In genomic region chr4:59772171-59772879, GRCm38 (mm10) we compare ENCODE assay signal across 16 mouse cellular contexts. TPM values are rescaled to one million over a fixed set of nuclear protein-coding genes. Genes with fewer than 3 reads are reported as not detected.
A peak's percentile ranks its signal among the peaks of the same experiment; 100 is the strongest.
DNase-seq lines count a peak whose midpoint lies in the region; ATAC-seq and TF ChIP-seq lines count a peak whose summit lies in the region.
"Had no signal": no experiment of that assay in that cellular context is flagged by ENCODE, and none has a peak within 500 bp of the region (broad histone marks: within the 10 kb centered on the region; RNA-seq: fewer than 3 reads in every experiment).

No protein-coding gene starts in this region.

- H3K27ac ChIP-seq in heart, embryonic 12.5 days (ENCODE audit: poor library complexity, severe bottlenecking), result peak overlapping the region; percentile 9; the same call in 1 of the 2 replicates
- H3K27ac ChIP-seq in lung, embryonic 14.5 days (ENCODE audit: low read depth), result peak overlapping the region; percentile 63; the same call in 1 of the 2 replicates
- H3K27ac ChIP-seq: neural tube, embryonic 12.5 days had no signal

- H3K27me3 ChIP-seq in heart, embryonic 12.5 days (replicated peaks), result no peaks in the 10 kb centered on the region
- no peaks in the 10 kb centered on the region for H3K27me3 ChIP-seq in lung, embryonic 14.5 days (ENCODE audit: insufficient read depth, low read length)
- H3K27me3 ChIP-seq: neural tube, embryonic 12.5 days had no signal

- H3K9ac ChIP-seq in heart, embryonic 12.5 days, result no peak overlapping the region; the same call in 1 of the 2 replicates
- no peak overlapping the region for H3K9ac ChIP-seq in lung, embryonic 14.5 days
- H3K9ac ChIP-seq: neural tube, embryonic 12.5 days had no signal

- DNase-seq in heart, postnatal 25 days (ENCODE audit: low spot score), result no peak
- DNase-seq in lung, embryonic 14.5 days, result peak; percentile 41
- no peak for DNase-seq in lung, adult 18-20 months
- DNase-seq in Muller cell, postnatal 12 days (ENCODE audit: inconsistent ontology term), result peak; percentile 30
- DNase-seq in adrenal gland, postnatal 36 days, result peak; percentile 31 to 54
- no peak for DNase-seq in right cerebral cortex, postnatal 25 days
- DNase-seq: cerebellum, adult 2 months; kidney, adult 9 months; kidney, postnatal 4 days; lung, postnatal 36 days had no signal

- no peak overlapping the region for H3K4me2 ChIP-seq in heart, embryonic 12.5 days
- no peak overlapping the region for H3K4me2 ChIP-seq in lung, embryonic 14.5 days
- H3K4me2 ChIP-seq: neural tube, embryonic 12.5 days had no signal

- no peak overlapping the region for H3K4me3 ChIP-seq in heart, embryonic 12.5 days
- no peak overlapping the region for H3K4me3 ChIP-seq in lung, embryonic 14.5 days (ENCODE audit: low read depth, low read length)
- H3K4me3 ChIP-seq: neural tube, embryonic 12.5 days had no signal

- ATAC-seq in heart, embryonic 12.5 days (ENCODE audit: insufficient number of reproducible peaks, low FRiP score), result no peak
- no peak for ATAC-seq in lung, embryonic 14.5 days (ENCODE audit: insufficient read depth)
- ATAC-seq: forebrain, embryonic 14.5 days; inflammation-experienced regulatory T-cells, adult 6 months; midbrain, embryonic 16.5 days had no signal

- WGBS in heart, embryonic 12.5 days, result 62% methylated on average over 17 of the region's 17 CpGs
- 49% methylated on average over 17 of the region's 17 CpGs for WGBS in lung, embryonic 14.5 days

- peaks cover 11% of the 10 kb centered on the region for H3K4me1 ChIP-seq in heart, embryonic 12.5 days (replicated peaks)
- H3K4me1 ChIP-seq in lung, embryonic 14.5 days (ENCODE audit: insufficient read depth), result no peaks in the 10 kb centered on the region
- H3K4me1 ChIP-seq: neural tube, embryonic 12.5 days had no signal

- intact Hi-C loops in heart, postnatal 25 days (cut with DNase I), result no loop called here

- H3K9me3 ChIP-seq in heart, embryonic 12.5 days (replicated peaks), result no peaks in the 10 kb centered on the region
- H3K9me3 ChIP-seq in lung, embryonic 14.5 days (ENCODE audit: low read depth, low read length), result no peaks in the 10 kb centered on the region
- H3K9me3 ChIP-seq: G1E; neural tube, embryonic 12.5 days had no signal

- no peak for TF ChIP-seq CTCF in lung, embryonic 14.5 days (IDR thresholded peaks at IDR 0.05; ENCODE audit: low read depth)

- H3K36me3 ChIP-seq in heart, embryonic 12.5 days, result peaks cover 47% of the 10 kb centered on the region
- peaks cover 43% of the 10 kb centered on the region for H3K36me3 ChIP-seq in lung, embryonic 14.5 days (ENCODE audit: insufficient read depth)

RNA-seq across cellular contexts. Expression of gene Inip, which starts 29.1 kb away (rescaled TPM):
- 43.9 and 47.1 TPM in 2 replicates for polyA plus RNA-seq in heart, embryonic 12.5 days (2016; fragmentation: Nextera tagmentation; extraction: Ambion mirVana)
- 10 to 100 TPM in 1 of 2 experiments, 1 to 10 TPM in 1; 9.3 to 10.9 TPM for total RNA-seq in heart, postnatal 25 days (2021)
- 60.7 and 64.7 TPM in 2 replicates for polyA plus RNA-seq in lung, embryonic 14.5 days (2014; fragmentation: Nextera tagmentation; extraction: Ambion mirVana)
- total RNA-seq in adrenal gland, postnatal 36 days (2021), result 10 to 100 TPM; 14.0 to 18.1 TPM

RNA-seq across cellular contexts. Expression of gene Snx30, which starts 33.3 kb away (rescaled TPM):
- polyA plus RNA-seq in heart, embryonic 12.5 days (2016; fragmentation: Nextera tagmentation; extraction: Ambion mirVana), result 7.5 and 8.6 TPM in 2 replicates
- total RNA-seq in heart, postnatal 25 days (2021), result 1 to 10 TPM; 6.0 to 7.9 TPM
- polyA plus RNA-seq in lung, embryonic 14.5 days (2014; fragmentation: Nextera tagmentation; extraction: Ambion mirVana), result 9.8 and 10.6 TPM in 2 replicates
- total RNA-seq in adrenal gland, postnatal 36 days (2021), result 1 to 10 TPM; 5.7 to 6.0 TPM

Comparison
In these comparisons a context has a peak if more than half of its experiments do, and no peak if none do; other contexts are left out.
1. DNase-seq: peak in lung, embryonic 14.5 days (single experiment), Muller cell, postnatal 12 days (single experiment) and adrenal gland, postnatal 36 days (2 of 2); none in heart, postnatal 25 days (single experiment), lung, adult 18-20 months (0 of 2) and right cerebral cortex, postnatal 25 days (single experiment).